Mouse (Mus musculus) lung, postnatal 0 days (tissue): ENCODE measurements around the gene Ltbp4.

Source experiments
- CTCF ChIP-seq: IDR thresholded peaks from 2 replicates; pipeline ENCODE4 v1.5.1; 2016; ENCODE audit warnings: antibody characterized with exemption, mild to moderate bottlenecking
- EP300 ChIP-seq: IDR thresholded peaks from 2 replicates; pipeline ENCODE4 v1.6.1; 2016; ENCODE audit warnings: antibody characterized with exemption, mild to moderate bottlenecking, control low read depth

- TF ChIP-seq EP300 (no peak), CTCF (no peak)
Measured at GRCm38 (mm10) chr7:27339519-27339918, 2.0 kb upstream of the Ltbp4 start.
